Mouse (Mus musculus): ENCODE measurements around the gene Dhrs13. TPM values are rescaled to one million over a fixed set of nuclear protein-coding genes. Genes with fewer than 3 reads are reported as not detected.

The Dhrs13 gene
- 1.5 and 3.2 TPM in 2 replicates for polyA plus RNA-seq (2012; ENCODE audit: low replicate concordance)

GRCm38 (mm10) chr11:78031947-78032808 lies at the start of gene Dhrs13:
TSS of gene Dhrs13 (plus strand) at chr11:78032280.

GRCm38 (mm10) chr11:77982441-77982905 lies 49.6 kb upstream of the Dhrs13 start, which contains the start of gene Phf12:
TSS of gene Phf12 (plus strand) at chr11:77982754.

GRCm38 (mm10) chr11:78037831-78038752 lies 6.0 kb downstream of the Dhrs13 start, which contains the start of gene Flot2:
TSS of gene Flot2 (plus strand) at chr11:78037931.

GRCm38 (mm10) chr11:78079961-78080921 lies 48.2 kb downstream of the Dhrs13 start, which contains the start of gene Eral1:
TSS of gene Eral1 (minus strand) at chr11:78080383.

Other genes with a start within 250 kb of the Dhrs13 start
- not detected in 2 replicates for gene Gm10277, start 244.5 kb upstream of the Dhrs13 start, polyA plus RNA-seq (2012; ENCODE audit: low replicate concordance)
- not detected in 2 replicates for gene Pipox, start 138.2 kb upstream of the Dhrs13 start, polyA plus RNA-seq (2012; ENCODE audit: low replicate concordance)
- gene Sez6, start 101.5 kb upstream of the Dhrs13 start, polyA plus RNA-seq (2012; ENCODE audit: low replicate concordance), result not detected in 2 replicates
- 181 and 347 TPM in 2 replicates for gene Phf12, start 49.5 kb upstream of the Dhrs13 start, polyA plus RNA-seq (2012; ENCODE audit: low replicate concordance)
- 28.2 and 40.1 TPM in 2 replicates for gene Flot2, start 5.7 kb downstream of the Dhrs13 start, polyA plus RNA-seq (2012; ENCODE audit: low replicate concordance)
- 4.2 and 6.0 TPM in 2 replicates for gene Eral1, start 48.1 kb downstream of the Dhrs13 start, polyA plus RNA-seq (2012; ENCODE audit: low replicate concordance)
- 34.4 and 71.5 TPM in 2 replicates for gene Fam222b, start 62.4 kb downstream of the Dhrs13 start, polyA plus RNA-seq (2012; ENCODE audit: low replicate concordance)
- 21.7 and 48.0 TPM in 2 replicates for gene Traf4, start 133.3 kb downstream of the Dhrs13 start, polyA plus RNA-seq (2012; ENCODE audit: low replicate concordance)
- gene Nek8, start 144.4 kb downstream of the Dhrs13 start, polyA plus RNA-seq (2012; ENCODE audit: low replicate concordance), result 10.0 and 12.8 TPM in 2 replicates
- 27.8 and 37.9 TPM in 2 replicates for gene Tlcd1, start 144.4 kb downstream of the Dhrs13 start, polyA plus RNA-seq (2012; ENCODE audit: low replicate concordance)
- 197 and 2,234 TPM in 2 replicates for gene Rpl23a, start 151.3 kb downstream of the Dhrs13 start, polyA plus RNA-seq (2012; ENCODE audit: low replicate concordance)
- gene Rab34, start 156.2 kb downstream of the Dhrs13 start, polyA plus RNA-seq (2012; ENCODE audit: low replicate concordance), result 7.2 and 11.3 TPM in 2 replicates
- gene Proca1, start 161.1 kb downstream of the Dhrs13 start, polyA plus RNA-seq (2012; ENCODE audit: low replicate concordance), result 0.20 TPM in 1 of 2 replicates, not detected in the other
- gene Sdf2, start 213.5 kb downstream of the Dhrs13 start, polyA plus RNA-seq (2012; ENCODE audit: low replicate concordance), result 7.2 and 15.6 TPM in 2 replicates
- 68.1 and 97.6 TPM in 2 replicates for gene Supt6, start 213.7 kb downstream of the Dhrs13 start, polyA plus RNA-seq (2012; ENCODE audit: low replicate concordance)
- gene 2610507B11Rik, start 229.5 kb downstream of the Dhrs13 start, polyA plus RNA-seq (2012; ENCODE audit: low replicate concordance), result 23.0 and 73.1 TPM in 2 replicates

All from hematopoietic multipotent progenitor cell, adult 10-12 weeks (in vitro differentiated cells).